Mouse (Mus musculus): ENCODE measurements around the gene Tyrobp.

DNA sequence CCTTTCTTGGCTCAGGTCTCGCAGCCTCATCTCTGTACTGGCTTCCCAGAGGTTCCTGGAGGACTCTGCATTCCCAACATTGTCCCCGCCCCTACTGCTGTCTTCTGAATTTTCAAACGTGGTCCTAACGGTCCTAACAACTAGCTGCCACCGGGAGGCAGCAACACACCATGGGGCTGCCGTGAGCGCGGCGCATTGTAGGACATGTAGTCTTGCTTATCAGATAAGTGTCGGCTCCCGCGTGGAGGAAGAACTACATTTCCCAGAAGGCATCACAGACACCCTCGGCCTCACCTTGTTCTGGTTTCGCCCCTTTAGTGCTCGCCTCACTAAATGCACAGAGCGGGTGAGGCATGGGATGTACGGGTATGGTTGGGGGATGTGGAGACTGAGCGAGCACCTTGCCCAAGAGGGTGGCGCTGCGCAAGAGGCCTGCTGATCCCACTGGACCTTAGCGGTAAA is 40.0 kb upstream of the Tyrobp start:
- TF ChIP-seq POLR2A (IDR thresholded peaks at IDR 0.05; ENCODE audit: control insufficient read depth, low read depth, low read length) (peak; percentile 69), CTCF (IDR thresholded peaks at IDR 0.05; ENCODE audit: control insufficient read depth, insufficient read depth, insufficient replicate concordance, low read depth, low read length) (peak; percentile 87; the same call in 1 of the 2 replicates)
